Mouse (Mus musculus): ENCODE measurements around the gene Atf6. TPM values are rescaled to one million over a fixed set of nuclear protein-coding genes. Genes with fewer than 3 reads are reported as not detected.

Atf6 gene
- total RNA-seq, 1 experiment from 2014 or later, result 49.6 TPM

- no peak for ATAC-seq (replicated peaks; ENCODE audit: insufficient number of reproducible peaks, low FRiP score, low TSS enrichment, poor library complexity, severe bottlenecking)
Measured at GRCm38 (mm10) chr1:170655280-170655917, 212.2 kb downstream of the Atf6 start.

Other genes with a start within 250 kb of the Atf6 start
- not detected in 3 replicates for gene Olfml2b, start 223.2 kb downstream of the Atf6 start, total RNA-seq (2017)
- 0.97 TPM in 1 of 3 replicates, not detected in the others for gene Gm26620, start 17.3 kb upstream of the Atf6 start, total RNA-seq (2017)
- gene Dusp12, start 17.8 kb upstream of the Atf6 start, total RNA-seq (2017), result 7.0 to 16.2 TPM (median 9.7 TPM) in 3 replicates
- gene Fcrlb, start 45.2 kb upstream of the Atf6 start, total RNA-seq (2017), result 0.43 TPM in 1 of 3 replicates, not detected in the others
- gene Fcrla, start 59.8 kb upstream of the Atf6 start, total RNA-seq (2017), result 25.8 to 50.1 TPM (median 35.3 TPM) in 3 replicates
- 181 to 197 TPM (median 187 TPM) in 3 replicates for gene Fcgr2b, start 108.8 kb upstream of the Atf6 start, total RNA-seq (2017)
- gene Fcgr4, start 151.1 kb upstream of the Atf6 start, total RNA-seq (2017), result 364 to 612 TPM (median 571 TPM) in 3 replicates
- 270 to 442 TPM (median 434 TPM) in 3 replicates for gene Fcgr3, start 197.2 kb upstream of the Atf6 start, total RNA-seq (2017)
- gene Cfap126, start 246.1 kb upstream of the Atf6 start, total RNA-seq (2017), result 1.4 to 6.2 TPM (median 1.6 TPM) in 3 replicates